Mouse (Mus musculus): ENCODE data around the gene Dgkd.

DNA sequence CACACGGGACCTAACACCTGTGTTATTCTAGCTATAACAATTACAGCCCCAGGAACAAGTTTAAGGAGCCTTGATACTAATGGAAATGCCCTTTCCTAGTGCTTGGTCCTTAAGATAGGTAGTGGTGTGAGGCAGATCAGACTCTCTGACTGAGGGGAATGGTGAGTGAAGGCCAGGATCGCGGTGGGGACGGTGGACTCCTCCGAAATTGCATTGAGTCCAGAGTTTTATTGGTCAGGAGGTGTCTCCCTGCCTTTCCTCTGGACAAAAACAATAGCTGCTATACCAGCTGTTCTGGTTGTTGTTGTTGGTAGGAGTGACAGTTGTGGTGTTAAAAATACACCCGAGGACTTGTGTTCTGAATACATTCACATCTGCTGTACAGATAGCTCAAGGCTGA, 1.3 kb downstream of the Dgkd start:
- no peak for TF ChIP-seq POLR2A (IDR thresholded peaks at IDR 0.05; ENCODE audit: extremely low read depth, insufficient read depth, low read length)
- no peak for TF ChIP-seq CTCF (IDR thresholded peaks at IDR 0.05; ENCODE audit: extremely low read depth, insufficient read depth, low read length)
